Mouse (Mus musculus): Measurements from ENCODE around the gene Gpnmb. TPM values are rescaled to one million over a fixed set of nuclear protein-coding genes. Genes with fewer than 3 reads are reported as not detected.

Gene Gpnmb
- polyA plus RNA-seq, 1 experiment from 2014 or later, result 0.23 TPM

DNA sequence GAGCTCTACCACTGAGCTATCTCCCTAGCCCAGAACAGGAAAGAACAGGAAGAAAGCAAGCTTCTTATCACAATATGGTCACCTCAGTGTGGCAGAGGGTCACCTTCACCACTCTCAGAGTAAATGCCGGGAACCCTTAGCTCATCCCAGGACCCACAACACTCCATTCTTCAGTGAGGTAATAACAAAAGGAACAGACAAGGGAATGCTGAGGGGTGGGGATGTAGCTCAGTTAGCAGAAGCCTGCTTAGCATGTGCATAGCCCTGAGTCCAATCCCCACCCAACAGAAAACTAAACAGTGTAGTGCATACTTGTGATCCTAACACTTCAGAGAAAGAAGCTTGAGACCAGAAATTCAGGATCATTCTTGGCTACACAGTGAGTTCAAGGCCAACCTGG lies 62.7 kb downstream of the Gpnmb start:
- Histone ChIP-seq H3K9me3 (ENCODE audit: control insufficient read depth, low read length) (no peaks in the 10 kb centered on the region), H3K4me2 (ENCODE audit: low read length) (no peak overlapping the region), H3K27ac (ENCODE audit: low read depth, low read length) (no peak overlapping the region), H3K9ac (ENCODE audit: low read depth, low read length) (no peak overlapping the region), H3K27me3 (replicated peaks; ENCODE audit: control insufficient read depth, insufficient read depth, low read length) (no peaks in the 10 kb centered on the region), H3K36me3 (ENCODE audit: control insufficient read depth, insufficient read depth, low read length) (0 out of 2 replicates have a peak, but pooled peaks cover 3% of the 10 kb centered on the region), H3K4me1 (ENCODE audit: control insufficient read depth, insufficient read depth, low read depth, low read length) (peaks cover 11% of the 10 kb centered on the region), H3K4me3 (ENCODE audit: low read length) (no peak overlapping the region)
- WGBS, result 90% methylated on average over 1 of the region's 1 CpGs
- no peak for ATAC-seq

DNA sequence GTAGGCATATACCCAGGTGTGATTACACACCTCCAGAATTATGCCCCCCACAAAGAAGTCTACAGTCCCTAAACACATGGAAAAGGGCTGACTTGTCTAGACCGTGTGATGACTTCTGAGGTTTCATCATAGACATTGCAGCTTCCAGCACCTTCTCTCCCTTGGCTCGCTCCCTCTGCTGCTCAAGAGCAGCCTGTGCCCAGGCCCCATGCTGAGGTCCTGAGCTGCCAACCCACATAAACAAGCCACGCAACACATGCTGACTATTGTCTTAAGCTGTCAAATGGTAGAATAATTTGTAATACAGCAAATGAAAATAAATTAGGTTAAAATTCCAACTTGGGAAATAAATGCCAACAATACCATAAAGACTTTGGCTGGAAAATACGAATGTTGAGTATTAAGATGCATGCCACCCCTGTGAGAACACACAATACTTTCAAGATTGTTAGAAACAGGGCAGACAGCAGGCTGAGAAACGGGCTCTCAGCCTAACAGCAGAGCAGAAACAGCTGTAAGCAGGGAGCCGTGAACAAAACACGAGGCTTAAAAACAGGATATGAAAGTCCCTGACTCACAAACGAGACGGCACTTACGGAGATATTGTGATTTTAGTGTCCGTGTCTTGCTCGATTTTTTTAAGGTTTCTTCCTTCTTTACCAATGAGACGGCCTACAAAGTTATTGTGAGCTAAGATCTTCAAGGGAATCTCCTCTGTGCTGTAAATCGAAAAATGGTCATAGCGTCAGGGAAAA lies 70.6 kb downstream of the Gpnmb start:
- Histone ChIP-seq H3K9me3 (ENCODE audit: control insufficient read depth, low read length) (no peaks in the 10 kb centered on the region), H3K4me3 (ENCODE audit: low read length) (no peak overlapping the region), H3K9ac (ENCODE audit: low read depth, low read length) (no peak overlapping the region), H3K27ac (ENCODE audit: low read depth, low read length) (no peak overlapping the region), H3K4me2 (ENCODE audit: low read length) (no peak overlapping the region), H3K36me3 (ENCODE audit: control insufficient read depth, insufficient read depth, low read length) (peaks cover 4% of the 10 kb centered on the region), H3K4me1 (ENCODE audit: control insufficient read depth, insufficient read depth, low read depth, low read length) (no peaks in the 10 kb centered on the region), H3K27me3 (replicated peaks; ENCODE audit: control insufficient read depth, insufficient read depth, low read length) (no peaks in the 10 kb centered on the region)
- WGBS, result 87% methylated on average over 15 of the region's 15 CpGs
- no peak for ATAC-seq

DNA sequence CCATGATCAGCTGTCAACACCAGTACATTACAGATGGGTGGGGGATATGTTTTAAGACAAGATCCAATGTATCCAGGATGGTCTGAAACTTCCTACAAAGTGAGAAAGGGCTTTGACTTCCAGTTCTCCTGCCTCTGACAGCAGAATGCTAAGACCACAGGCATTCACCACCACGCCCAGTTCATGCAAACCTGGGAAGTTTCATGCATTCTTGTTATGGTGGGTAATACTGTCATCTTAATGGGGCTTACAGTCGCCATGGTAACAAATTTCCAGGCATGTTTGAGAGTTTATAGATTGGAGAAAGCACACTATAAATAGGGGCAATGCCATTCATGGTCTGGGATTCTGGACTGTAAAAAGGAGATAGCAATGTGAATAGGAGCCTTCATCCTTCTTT lies 72.8 kb downstream of the Gpnmb start:
- H3K4me3 ChIP-seq (ENCODE audit: low read length), result no peak overlapping the region
- H3K27me3 ChIP-seq (replicated peaks; ENCODE audit: control insufficient read depth, insufficient read depth, low read length), result no peaks in the 10 kb centered on the region
- H3K36me3 ChIP-seq (ENCODE audit: control insufficient read depth, insufficient read depth, low read length), result peaks cover 2% of the 10 kb centered on the region
- H3K4me1 ChIP-seq (ENCODE audit: control insufficient read depth, insufficient read depth, low read depth, low read length), result no peaks in the 10 kb centered on the region
- no peak for ATAC-seq
- no peak overlapping the region for H3K27ac ChIP-seq (ENCODE audit: low read depth, low read length)
- H3K9me3 ChIP-seq (ENCODE audit: control insufficient read depth, low read length), result no peaks in the 10 kb centered on the region
- no peak overlapping the region for H3K4me2 ChIP-seq (ENCODE audit: low read length)
- no peak overlapping the region for H3K9ac ChIP-seq (ENCODE audit: low read depth, low read length)
- WGBS, result 92% methylated on average over 2 of the region's 2 CpGs

DNA sequence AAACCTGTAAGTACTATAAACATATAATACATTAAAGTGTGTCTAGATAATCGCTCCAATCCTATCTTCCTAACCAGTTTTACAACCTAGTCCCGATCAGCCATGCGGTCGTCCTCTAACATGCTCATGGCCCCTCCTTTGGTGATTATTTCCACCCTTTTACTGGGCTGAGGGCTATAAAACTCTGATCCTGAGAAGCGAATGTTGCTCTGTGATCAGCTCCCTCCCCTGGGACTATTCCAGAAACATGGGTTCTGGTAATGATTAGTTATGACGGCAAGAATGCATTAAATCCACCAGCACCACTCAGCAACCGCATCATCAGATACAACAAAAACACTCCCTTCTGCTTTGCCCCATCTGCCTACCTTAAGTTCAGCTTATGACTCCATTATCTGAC lies 77.5 kb downstream of the Gpnmb start:
- H3K27ac ChIP-seq (ENCODE audit: low read depth, low read length), result no peak overlapping the region
- H3K9ac ChIP-seq (ENCODE audit: low read depth, low read length), result no peak overlapping the region
- WGBS, result 76% methylated on average over 7 of the region's 7 CpGs
- H3K9me3 ChIP-seq (ENCODE audit: control insufficient read depth, low read length), result no peaks in the 10 kb centered on the region
- H3K4me3 ChIP-seq (ENCODE audit: low read length), result no peak overlapping the region
- H3K27me3 ChIP-seq (replicated peaks; ENCODE audit: control insufficient read depth, insufficient read depth, low read length), result no peaks in the 10 kb centered on the region
- no peaks in the 10 kb centered on the region for H3K4me1 ChIP-seq (ENCODE audit: control insufficient read depth, insufficient read depth, low read depth, low read length)
- no peaks in the 10 kb centered on the region for H3K36me3 ChIP-seq (ENCODE audit: control insufficient read depth, insufficient read depth, low read length)
- no peak for ATAC-seq
- H3K4me2 ChIP-seq (ENCODE audit: low read length), result no peak overlapping the region

DNA sequence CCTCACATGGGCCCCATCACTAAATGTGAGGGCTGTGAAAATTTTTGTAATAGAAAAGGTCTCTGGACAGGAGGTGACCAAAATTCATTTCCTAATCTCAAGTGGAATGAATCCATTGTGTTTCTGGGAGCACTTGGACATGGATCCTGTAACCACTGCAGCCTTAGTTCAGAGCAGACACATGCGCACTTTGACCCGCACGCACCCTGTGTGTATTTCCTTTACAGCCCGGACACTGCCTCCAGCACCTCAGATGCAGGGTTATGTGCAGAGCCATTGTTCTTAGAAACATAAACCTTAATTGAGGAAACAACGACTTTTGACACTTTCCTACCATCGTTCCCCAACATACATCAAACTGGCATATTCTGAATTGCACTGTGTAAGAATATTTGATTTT lies 78.1 kb downstream of the Gpnmb start:
- ATAC-seq, result no peak
- Histone ChIP-seq H3K9me3 (ENCODE audit: control insufficient read depth, low read length) (no peaks in the 10 kb centered on the region), H3K4me2 (ENCODE audit: low read length) (no peak overlapping the region), H3K9ac (ENCODE audit: low read depth, low read length) (no peak overlapping the region), H3K4me1 (ENCODE audit: control insufficient read depth, insufficient read depth, low read depth, low read length) (no peaks in the 10 kb centered on the region), H3K4me3 (ENCODE audit: low read length) (no peak overlapping the region), H3K27me3 (replicated peaks; ENCODE audit: control insufficient read depth, insufficient read depth, low read length) (no peaks in the 10 kb centered on the region), H3K36me3 (ENCODE audit: control insufficient read depth, insufficient read depth, low read length) (no peaks in the 10 kb centered on the region), H3K27ac (ENCODE audit: low read depth, low read length) (no peak overlapping the region)
- 91% methylated on average over 6 of the region's 6 CpGs for WGBS

DNA sequence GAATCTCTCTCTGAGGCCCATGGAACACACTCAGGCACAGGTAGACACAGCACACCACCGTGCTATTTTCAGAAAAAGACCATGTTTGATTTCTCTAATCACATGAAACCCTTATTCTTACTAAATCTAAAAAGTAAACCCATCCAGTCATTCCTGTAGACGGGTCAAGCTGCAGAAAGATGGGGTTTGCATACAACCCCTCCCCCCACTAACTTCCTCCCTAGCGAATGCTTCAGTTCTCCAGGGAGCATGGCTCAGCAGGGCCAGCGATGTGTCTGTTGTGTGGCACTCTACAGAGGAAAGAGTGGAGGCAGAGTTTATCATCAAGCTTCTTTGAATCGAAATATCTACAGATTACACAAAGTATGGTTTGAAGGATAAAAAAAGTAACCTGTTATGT lies 79.2 kb downstream of the Gpnmb start:
- WGBS, result 73% methylated on average over 5 of the region's 5 CpGs
- H3K27me3 ChIP-seq (replicated peaks; ENCODE audit: control insufficient read depth, insufficient read depth, low read length), result no peaks in the 10 kb centered on the region

DNA sequence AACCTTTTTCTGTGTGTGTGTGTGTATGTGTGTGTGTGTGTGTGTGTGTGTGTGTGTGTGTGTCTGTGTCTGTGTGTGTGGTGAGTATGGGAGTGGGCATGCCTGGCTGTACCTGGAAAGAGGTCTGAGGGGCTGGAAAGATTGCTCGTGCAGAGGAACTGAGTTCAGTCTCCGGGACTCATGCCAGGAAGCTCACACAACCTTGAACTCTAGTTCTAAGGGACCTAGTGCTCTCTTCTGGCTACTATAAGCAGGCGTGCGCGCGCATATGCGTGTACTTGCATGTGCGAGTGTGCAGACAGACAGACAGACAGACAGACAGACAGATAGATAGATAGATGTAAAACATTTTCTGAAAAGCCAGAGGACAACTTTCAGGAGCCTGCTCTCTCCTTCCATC lies 79.9 kb downstream of the Gpnmb start:
- 92% methylated on average over 8 of the region's 8 CpGs for WGBS
- ATAC-seq, result no peak

More for the DNA sequence above, 79.2 kb downstream of the Gpnmb start:
- Histone ChIP-seq H3K9me3 (ENCODE audit: control insufficient read depth, low read length) (no peaks in the 10 kb centered on the region), H3K9ac (ENCODE audit: low read depth, low read length) (no peak overlapping the region), H3K4me2 (ENCODE audit: low read length) (no peak overlapping the region), H3K27ac (ENCODE audit: low read depth, low read length) (no peak overlapping the region), H3K4me1 (ENCODE audit: control insufficient read depth, insufficient read depth, low read depth, low read length) (no peaks in the 10 kb centered on the region; the same call in 1 of the 2 replicates), H3K4me3 (ENCODE audit: low read length) (no peak overlapping the region), H3K36me3 (ENCODE audit: control insufficient read depth, insufficient read depth, low read length) (no peaks in the 10 kb centered on the region)
- ATAC-seq, result no peak

DNA sequence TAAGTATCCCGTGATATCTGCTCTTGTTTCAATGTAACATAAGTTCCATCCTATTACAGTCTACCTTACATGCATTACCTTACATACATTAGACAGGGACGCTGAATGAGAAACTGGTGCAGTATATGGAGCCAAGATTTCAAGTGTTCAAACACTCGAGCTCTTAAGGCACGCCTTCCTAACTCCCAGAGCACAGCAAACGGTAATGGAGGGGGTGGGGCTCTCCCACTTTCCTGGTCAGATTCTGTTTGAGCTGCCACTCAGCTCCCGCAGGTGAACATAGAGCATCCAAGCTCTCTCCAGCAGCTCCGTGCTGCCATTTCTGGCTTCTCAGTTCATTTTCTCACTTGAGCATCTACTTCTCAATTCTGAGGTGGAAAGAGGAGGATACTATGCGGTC lies 82.1 kb downstream of the Gpnmb start:
- H3K36me3 ChIP-seq (ENCODE audit: control insufficient read depth, insufficient read depth, low read length), result no peaks in the 10 kb centered on the region
- H3K27ac ChIP-seq (ENCODE audit: low read depth, low read length), result no peak overlapping the region
- ATAC-seq, result no peak
- no peak overlapping the region for H3K4me2 ChIP-seq (ENCODE audit: low read length)
- H3K4me1 ChIP-seq (ENCODE audit: control insufficient read depth, insufficient read depth, low read depth, low read length), result no peaks in the 10 kb centered on the region; the same call in 1 of the 2 replicates
- H3K9me3 ChIP-seq (ENCODE audit: control insufficient read depth, low read length), result 0 out of 2 replicates have a peak, but pooled peaks cover 3% of the 10 kb centered on the region
- WGBS, result 84% methylated on average over 8 of the region's 8 CpGs
- no peak overlapping the region for H3K4me3 ChIP-seq (ENCODE audit: low read length)
- H3K27me3 ChIP-seq (replicated peaks; ENCODE audit: control insufficient read depth, insufficient read depth, low read length), result no peaks in the 10 kb centered on the region
- H3K9ac ChIP-seq (ENCODE audit: low read depth, low read length), result no peak overlapping the region

More for the DNA sequence above, 79.9 kb downstream of the Gpnmb start:
- Histone ChIP-seq H3K36me3 (ENCODE audit: control insufficient read depth, insufficient read depth, low read length) (no peaks in the 10 kb centered on the region), H3K27ac (ENCODE audit: low read depth, low read length) (no peak overlapping the region), H3K4me2 (ENCODE audit: low read length) (no peak overlapping the region), H3K4me3 (ENCODE audit: low read length) (no peak overlapping the region), H3K9ac (ENCODE audit: low read depth, low read length) (no peak overlapping the region), H3K27me3 (replicated peaks; ENCODE audit: control insufficient read depth, insufficient read depth, low read length) (no peaks in the 10 kb centered on the region), H3K4me1 (ENCODE audit: control insufficient read depth, insufficient read depth, low read depth, low read length) (no peaks in the 10 kb centered on the region; the same call in 1 of the 2 replicates), H3K9me3 (ENCODE audit: control insufficient read depth, low read length) (no peaks in the 10 kb centered on the region)

DNA sequence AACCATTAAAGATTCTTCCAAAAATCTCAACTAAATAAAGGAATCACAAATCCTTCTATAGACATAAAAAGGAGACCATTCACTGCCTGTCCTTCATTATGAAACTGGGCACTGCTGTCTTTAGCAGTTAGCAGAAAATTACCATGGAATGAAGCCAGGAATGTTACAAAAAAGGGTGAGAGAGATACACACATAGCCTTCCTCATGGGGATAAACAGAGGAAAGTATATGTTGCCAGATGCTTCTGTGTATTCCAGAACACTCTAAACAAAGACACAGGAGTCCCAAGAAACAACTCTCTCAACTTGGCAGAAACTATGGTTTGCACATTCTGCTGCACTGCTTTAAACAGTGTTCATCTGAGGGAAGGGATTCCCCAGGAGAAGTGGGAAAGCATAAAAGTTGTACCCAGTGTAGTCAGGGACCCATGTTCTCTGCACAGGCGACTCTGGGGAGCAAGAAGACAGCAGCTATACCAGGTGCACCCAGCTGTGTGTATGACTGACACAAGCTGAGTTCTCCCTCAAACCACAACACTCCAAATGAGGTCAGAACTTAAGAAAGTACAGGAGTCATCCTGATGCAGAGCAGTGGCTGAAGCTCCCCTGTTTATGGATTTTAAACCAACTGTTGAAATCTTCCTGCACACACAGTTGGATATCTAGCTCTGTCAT lies 83.3 kb downstream of the Gpnmb start:
- Histone ChIP-seq H3K27me3 (replicated peaks; ENCODE audit: control insufficient read depth, insufficient read depth, low read length) (no peaks in the 10 kb centered on the region), H3K27ac (ENCODE audit: low read depth, low read length) (no peak overlapping the region), H3K4me1 (ENCODE audit: control insufficient read depth, insufficient read depth, low read depth, low read length) (no peaks in the 10 kb centered on the region; the same call in 1 of the 2 replicates), H3K9ac (ENCODE audit: low read depth, low read length) (no peak overlapping the region), H3K9me3 (ENCODE audit: control insufficient read depth, low read length) (0 out of 2 replicates have a peak, but pooled peaks cover 3% of the 10 kb centered on the region), H3K4me3 (ENCODE audit: low read length) (no peak overlapping the region), H3K36me3 (ENCODE audit: control insufficient read depth, insufficient read depth, low read length) (no peaks in the 10 kb centered on the region), H3K4me2 (ENCODE audit: low read length) (no peak overlapping the region)
- ATAC-seq, result no peak
- WGBS, result 76% methylated on average over 1 of the region's 1 CpGs

All from hindbrain, embryonic 16.5 days (tissue).